Mouse (Mus musculus) spleen, postnatal 14 days (tissue): ENCODE measurements at regions not wholly inside any gene's neighbourhood (a gene's known extent, or its start where the extent isn't known, plus 50 kb on each side); places are given as distances from the start of the nearest gene placed in this dataset.
A peak's percentile ranks its signal among the peaks of the same experiment; 100 is the strongest.

ENCODE experiments used
- DNase-seq, 2 experiments: peaks; one replicate each; pipeline ENCODE4 v3.0.0; 2021 to 2022; ENCODE audit warnings: low spot score in 2 of 2

GRCm38 (mm10) chr14:114864102-114864501, 227.9 kb upstream of the Gpc5 start:
- DNase-seq: no peak

GRCm38 (mm10) chr14:114869233-114869632, 222.8 kb upstream of the Gpc5 start:
- DNase-seq: no peak

- DNase-seq: no peak
These were observed 216.9 kb upstream of the Gpc5 start for GRCm38 (mm10) chr14:114875101-114875500.

GRCm38 (mm10) chr14:114876427-114876826, 215.6 kb upstream of the Gpc5 start:
- DNase-seq: no peak

DNA sequence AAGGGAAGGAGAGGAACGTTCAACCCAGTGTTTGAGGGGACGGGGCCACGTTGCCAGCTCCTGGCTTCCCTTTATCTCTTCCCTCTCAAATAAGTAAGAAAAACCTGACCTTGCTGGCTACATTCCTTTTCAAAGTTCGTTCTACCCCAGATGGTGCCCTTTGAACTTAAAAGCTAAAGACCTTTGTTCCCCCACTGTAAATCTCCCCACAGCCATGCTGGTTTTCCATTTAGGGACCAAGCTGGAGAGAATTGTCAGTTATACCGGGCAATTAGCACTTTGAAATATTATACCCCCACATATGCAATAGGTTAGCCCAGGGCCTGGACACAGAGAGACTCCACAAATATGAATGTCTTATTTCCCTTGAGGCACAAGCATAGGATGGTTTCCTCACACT, 214.5 kb upstream of the Gpc5 start:
- no peak for DNase-seq

- no peak for DNase-seq
These were observed 211.7 kb upstream of the Gpc5 start for GRCm38 (mm10) chr14:114880291-114880690.

DNA sequence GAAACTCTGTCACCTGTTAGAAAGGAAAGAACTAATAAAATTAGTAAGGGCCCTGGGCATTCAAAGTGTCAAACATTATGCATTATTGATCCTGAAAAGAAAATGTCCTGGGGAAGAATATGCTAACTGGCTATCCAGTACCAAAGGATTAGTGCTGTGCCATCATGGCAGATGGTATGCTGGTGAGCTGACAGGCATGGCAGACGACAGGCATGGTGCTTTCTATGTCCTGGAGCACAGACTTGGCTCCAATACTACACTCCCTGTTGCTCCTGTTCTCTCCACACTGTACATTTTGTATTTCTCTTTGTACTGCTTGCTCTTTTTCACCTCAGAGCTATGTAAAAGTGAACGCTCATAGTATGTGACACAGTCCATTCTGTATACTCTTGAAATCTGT, 187.9 kb upstream of the Gpc5 start:
- DNase-seq: no peak

DNA sequence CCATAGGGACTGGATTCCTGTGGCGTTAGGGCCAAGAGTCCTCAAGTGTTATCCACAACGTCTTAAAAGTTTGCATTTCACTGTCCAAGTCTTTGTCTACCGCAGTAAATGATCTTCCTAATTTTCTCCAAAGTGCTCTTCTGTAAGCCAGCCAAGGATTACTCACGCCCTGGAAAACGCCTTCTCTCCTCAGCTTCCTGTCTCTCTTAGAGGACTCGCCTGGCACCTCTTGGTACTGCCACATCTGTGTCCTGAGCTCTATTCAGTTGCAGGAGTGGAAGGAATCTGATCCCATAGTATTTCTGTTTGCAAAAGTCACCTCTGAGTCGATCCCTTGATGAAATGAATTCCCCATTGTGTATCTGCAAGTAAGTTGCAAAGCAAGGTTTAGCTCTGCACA, 179.7 kb upstream of the Gpc5 start:
- no peak for DNase-seq

DNA sequence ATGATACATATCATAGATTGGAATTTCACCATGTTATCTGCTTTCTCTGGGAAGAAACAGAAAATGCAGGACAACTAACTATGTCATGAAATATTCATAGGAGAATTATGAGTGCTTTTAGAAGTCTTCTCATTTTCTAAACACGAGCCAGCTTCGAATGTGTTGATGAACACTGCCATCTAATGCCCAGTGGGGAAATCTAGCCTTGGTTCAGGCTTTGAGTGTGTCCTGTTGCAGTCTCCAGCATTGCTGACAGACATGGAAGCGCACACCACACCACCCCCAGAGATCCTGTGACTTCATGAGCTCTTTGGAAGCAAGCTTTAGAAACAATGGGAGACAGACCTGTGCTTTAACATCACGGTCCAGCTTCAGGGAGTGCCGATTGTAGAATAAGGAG, 178.8 kb upstream of the Gpc5 start:
- DNase-seq: no peak

GRCm38 (mm10) chr14:114945744-114946143, 146.3 kb upstream of the Gpc5 start:
- DNase-seq: no peak

GRCm38 (mm10) chr14:114946321-114946720, 145.7 kb upstream of the Gpc5 start:
- DNase-seq: no peak

DNA sequence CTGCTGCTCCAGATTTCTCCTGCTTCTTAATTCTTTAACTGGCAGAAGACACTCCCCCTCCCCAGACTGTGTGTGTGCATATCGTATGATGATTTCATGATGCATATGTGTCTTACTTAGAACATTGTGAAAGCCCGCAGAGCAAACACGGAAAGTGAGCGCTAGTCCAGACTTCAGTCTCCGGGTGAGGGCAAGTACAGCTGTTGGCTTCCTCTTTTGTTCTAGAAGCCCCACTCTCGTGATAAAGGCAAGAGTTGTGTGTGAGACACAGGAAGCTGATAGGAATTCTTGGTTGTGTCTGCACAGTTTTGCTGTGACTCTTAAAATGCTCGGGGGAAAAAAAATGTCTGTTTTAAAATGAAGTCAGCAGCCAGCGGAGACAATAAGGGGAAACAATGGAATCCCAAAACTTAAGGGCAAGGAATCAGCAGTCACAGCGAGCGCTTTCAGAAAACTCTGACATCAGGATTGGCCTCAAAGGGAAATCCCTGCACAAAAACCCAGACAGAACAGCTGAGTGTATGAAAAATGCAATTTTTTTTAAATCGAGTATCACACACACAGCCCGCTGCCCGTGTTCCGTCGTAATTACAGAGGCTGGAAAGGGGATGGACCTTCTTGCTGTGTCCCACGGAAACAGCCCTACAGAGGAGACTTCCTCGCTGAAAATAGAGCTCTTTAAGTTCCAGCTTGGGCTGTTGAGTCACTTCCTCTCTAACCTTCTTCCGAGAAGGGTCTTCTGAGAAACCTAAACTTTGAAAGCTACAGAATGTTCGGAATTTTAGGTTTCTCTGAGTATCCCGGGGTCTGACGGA, 143.5 kb upstream of the Gpc5 start:
- DNase-seq: peak in 1 of 2 experiments; percentile 4

GRCm38 (mm10) chr14:114949156-114949496, 142.9 kb upstream of the Gpc5 start:
- no peak for DNase-seq

GRCm38 (mm10) chr14:114952280-114952679, 139.7 kb upstream of the Gpc5 start:
- no peak for DNase-seq

- no peak for DNase-seq
These were observed 138.8 kb upstream of the Gpc5 start for GRCm38 (mm10) chr14:114953070-114953665.

DNA sequence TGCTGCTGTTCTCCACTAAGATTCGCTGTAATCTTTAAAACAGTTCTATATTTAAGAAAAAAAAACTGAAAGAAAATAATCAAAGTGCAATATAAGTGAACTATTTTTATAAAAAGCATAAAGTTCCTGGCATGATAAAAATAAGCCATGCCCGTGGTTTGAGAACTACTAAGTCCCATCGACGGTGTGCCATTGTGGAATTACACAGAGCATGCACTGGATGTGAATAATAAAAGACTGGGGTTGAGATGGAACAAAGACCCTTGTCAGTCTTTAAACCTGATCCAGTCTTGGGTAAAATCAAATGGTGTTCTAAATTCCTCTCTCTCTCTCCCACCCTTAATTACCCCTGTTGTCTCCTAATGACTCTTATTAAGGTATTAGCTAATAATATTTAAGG, 137.7 kb upstream of the Gpc5 start:
- no peak for DNase-seq

GRCm38 (mm10) chr14:114955572-114955971, 136.4 kb upstream of the Gpc5 start:
- no peak for DNase-seq

- DNase-seq: no peak
These were observed 131.7 kb upstream of the Gpc5 start for GRCm38 (mm10) chr14:114960273-114960672.

GRCm38 (mm10) chr14:114965941-114966340, 126.1 kb upstream of the Gpc5 start:
- DNase-seq: no peak

- no peak for DNase-seq
These were observed 123.0 kb upstream of the Gpc5 start for GRCm38 (mm10) chr14:114969020-114969419.

GRCm38 (mm10) chr14:114981120-114981519, 110.9 kb upstream of the Gpc5 start:
- no peak for DNase-seq

- no peak for DNase-seq
These were observed 88.8 kb upstream of the Gpc5 start for GRCm38 (mm10) chr14:115003223-115003622.

- DNase-seq: no peak
These were observed 87.1 kb upstream of the Gpc5 start for GRCm38 (mm10) chr14:115004733-115005405.
